Mouse (Mus musculus): ENCODE results near the gene 1190002N15Rik. TPM values are rescaled to one million over a fixed set of nuclear protein-coding genes. Genes with fewer than 3 reads are reported as not detected.

The 1190002N15Rik gene
- polyA plus RNA-seq, 1 experiment from 2014 or later: 7.7 TPM

GRCm38 (mm10) chr9:94472963-94473582 is 64.8 kb downstream of the 1190002N15Rik start:
- WGBS: 57% methylated on average over 10 of the region's 10 CpGs
- Histone ChIP-seq H3K36me3 (ENCODE audit: control insufficient read depth, insufficient read depth, low read length) (no peaks in the 10 kb centered on the region), H3K4me3 (ENCODE audit: low read length) (no peak overlapping the region), H3K9me3 (ENCODE audit: control insufficient read depth, low read length) (no peaks in the 10 kb centered on the region), H3K4me1 (replicated peaks; ENCODE audit: control insufficient read depth, insufficient read depth, low read length) (no peaks in the 10 kb centered on the region), H3K9ac (ENCODE audit: low read length) (no peak overlapping the region), H3K27me3 (ENCODE audit: control insufficient read depth, insufficient read depth, low read depth, low read length) (no peaks in the 10 kb centered on the region), H3K4me2 (ENCODE audit: low read depth, low read length) (no peak overlapping the region), H3K27ac (ENCODE audit: low read length) (no peak overlapping the region)
- ATAC-seq (ENCODE audit: low read depth): no peak

DNA sequence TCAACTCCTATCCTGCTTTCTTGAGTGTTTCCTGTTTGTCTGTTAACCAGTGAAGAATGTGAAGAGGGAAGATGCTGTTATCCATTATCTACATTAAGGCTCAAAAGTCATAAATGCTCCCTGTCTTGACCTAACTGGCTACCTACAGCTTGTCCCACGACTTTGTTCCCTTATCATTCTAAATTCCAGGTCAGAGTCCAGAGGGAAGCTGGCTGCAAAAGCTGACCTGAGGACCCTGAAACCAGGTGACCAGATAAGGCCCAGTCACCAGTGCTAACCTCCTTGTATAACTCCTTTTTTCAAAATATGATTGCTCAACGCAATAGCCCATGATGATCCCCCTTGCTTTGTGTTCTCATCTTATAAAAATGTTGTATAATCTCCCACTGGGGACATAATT is 66.4 kb downstream of the 1190002N15Rik start:
- no peak overlapping the region for H3K4me2 ChIP-seq (ENCODE audit: low read depth, low read length)
- no peaks in the 10 kb centered on the region for H3K4me1 ChIP-seq (replicated peaks; ENCODE audit: control insufficient read depth, insufficient read depth, low read length)
- H3K27me3 ChIP-seq (ENCODE audit: control insufficient read depth, insufficient read depth, low read depth, low read length): no peaks in the 10 kb centered on the region
- no peaks in the 10 kb centered on the region for H3K36me3 ChIP-seq (ENCODE audit: control insufficient read depth, insufficient read depth, low read length)
- H3K9me3 ChIP-seq (ENCODE audit: control insufficient read depth, low read length): no peaks in the 10 kb centered on the region
- 43% methylated on average over 2 of the region's 2 CpGs for WGBS
- H3K27ac ChIP-seq (ENCODE audit: low read length): no peak overlapping the region
- no peak overlapping the region for H3K9ac ChIP-seq (ENCODE audit: low read length)
- no peak overlapping the region for H3K4me3 ChIP-seq (ENCODE audit: low read length)
- no peak for ATAC-seq (ENCODE audit: low read depth)

Other genes starting within 250 kb of the 1190002N15Rik start
- 4.4 and 4.9 TPM in 2 replicates for gene Slc9a9, start 131.8 kb upstream of the 1190002N15Rik start, polyA plus RNA-seq (2015; fragmentation: Nextera tagmentation; extraction: Ambion mirVana)